In genomic region chr11:16503150-16503549, GRCm38 (mm10) we compare ENCODE assay signal across 19 mouse cellular contexts. TPM values are rescaled to one million over a fixed set of nuclear protein-coding genes. Genes with fewer than 3 reads are reported as not detected.
DNase-seq lines count a peak whose midpoint lies in the region; ATAC-seq lines count a peak whose summit lies in the region.
"Had no signal": no experiment of that assay in that cellular context is flagged by ENCODE, and none has a peak within 500 bp of the region (broad histone marks: within the 10 kb centered on the region; RNA-seq: fewer than 3 reads in every experiment).

No protein-coding gene starts in this region.

- no peak overlapping the region for H3K4me3 ChIP-seq in midbrain, embryonic 11.5 days (ENCODE audit: low read depth, low read length)
- no peak overlapping the region for H3K4me3 ChIP-seq in midbrain, embryonic 15.5 days
- H3K4me3 ChIP-seq in liver, embryonic 13.5 days (replicated peaks), result peak overlapping the region; percentile 48
- H3K4me3 ChIP-seq: embryonic facial prominence, embryonic 12.5 days; midbrain, embryonic 12.5 days had no signal

- peak; percentile 28 for DNase-seq in midbrain, embryonic 11.5 days (ENCODE audit: low spot score, missing footprints)
- DNase-seq in c-Kit-positive CD71-positive TER-119-positive erythroid progenitor cells, embryonic 14.5 days (ENCODE audit: low spot score), result peak; percentile 81
- peak; percentile 65 for DNase-seq in liver, embryonic 13.5 days
- no peak for DNase-seq in gastrocnemius, postnatal 4 days (ENCODE audit: low spot score in 2 of 2)
- no peak for DNase-seq in frontal cortex, postnatal 10 days (ENCODE audit: low spot score in 2 of 2)
- DNase-seq in embryo, embryonic 10.5 days (ENCODE audit: low spot score), result no peak
- DNase-seq: B cell, adult 2 months; cerebellum, adult 18-20 months; gastrocnemius, postnatal 25 days; kidney, adult 2 months; kidney, postnatal 14 days; layer of hippocampus, adult 9-11 months; lung, postnatal 36 days; retina, postnatal 1 day; right cerebral cortex, postnatal 4 days; thymus, postnatal 4 days had no signal

- no peaks in the 10 kb centered on the region for H3K9me3 ChIP-seq in midbrain, embryonic 11.5 days (ENCODE audit: control insufficient read depth, low read length)
- no peaks in the 10 kb centered on the region for H3K9me3 ChIP-seq in midbrain, embryonic 15.5 days
- H3K9me3 ChIP-seq in liver, embryonic 13.5 days (replicated peaks), result no peaks in the 10 kb centered on the region
- H3K9me3 ChIP-seq: embryonic facial prominence, embryonic 12.5 days; midbrain, embryonic 12.5 days had no signal

- H3K27me3 ChIP-seq in midbrain, embryonic 11.5 days (ENCODE audit: control insufficient read depth, insufficient read depth, low read length), result no peaks in the 10 kb centered on the region
- no peaks in the 10 kb centered on the region for H3K27me3 ChIP-seq in midbrain, embryonic 15.5 days (replicated peaks)
- H3K27me3 ChIP-seq in liver, embryonic 13.5 days, result no peaks in the 10 kb centered on the region
- H3K27me3 ChIP-seq: embryonic facial prominence, embryonic 12.5 days; midbrain, embryonic 12.5 days had no signal

- no peak overlapping the region for H3K9ac ChIP-seq in midbrain, embryonic 11.5 days (ENCODE audit: low read length)
- H3K9ac ChIP-seq in midbrain, embryonic 15.5 days, result no peak overlapping the region
- peak overlapping the region; percentile 66 for H3K9ac ChIP-seq in liver, embryonic 13.5 days
- H3K9ac ChIP-seq: embryonic facial prominence, embryonic 12.5 days; midbrain, embryonic 12.5 days had no signal

- H3K36me3 ChIP-seq in midbrain, embryonic 11.5 days (ENCODE audit: control insufficient read depth, insufficient read depth, low read length), result peaks cover 17% of the 10 kb centered on the region; the same call in 1 of the 2 replicates
- peaks cover 28% of the 10 kb centered on the region for H3K36me3 ChIP-seq in midbrain, embryonic 15.5 days (replicated peaks)
- H3K36me3 ChIP-seq in liver, embryonic 13.5 days, result peaks cover 53% of the 10 kb centered on the region

- H3K27ac ChIP-seq in midbrain, embryonic 11.5 days (ENCODE audit: low read depth, low read length), result no peak overlapping the region
- H3K27ac ChIP-seq in midbrain, embryonic 15.5 days, result no peak overlapping the region
- peak overlapping the region; percentile 95 for H3K27ac ChIP-seq in liver, embryonic 13.5 days
- H3K27ac ChIP-seq: embryonic facial prominence, embryonic 12.5 days; midbrain, embryonic 12.5 days had no signal

- 88% methylated on average over 5 of the region's 5 CpGs for WGBS in midbrain, embryonic 11.5 days
- 94% methylated on average over 5 of the region's 5 CpGs for WGBS in midbrain, embryonic 15.5 days
- WGBS in liver, embryonic 13.5 days (ENCODE audit: insufficient replicate concordance), result 15% methylated on average over 5 of the region's 5 CpGs

- no peak overlapping the region for H3K4me2 ChIP-seq in midbrain, embryonic 11.5 days
- H3K4me2 ChIP-seq in midbrain, embryonic 15.5 days, result no peak overlapping the region
- H3K4me2 ChIP-seq in liver, embryonic 13.5 days, result peak overlapping the region; percentile 67
- H3K4me2 ChIP-seq: embryonic facial prominence, embryonic 12.5 days; midbrain, embryonic 12.5 days had no signal

- peaks cover 6% of the 10 kb centered on the region; the same call in 1 of the 2 replicates for H3K4me1 ChIP-seq in midbrain, embryonic 11.5 days (ENCODE audit: control insufficient read depth, insufficient read depth, low read length)
- H3K4me1 ChIP-seq in midbrain, embryonic 15.5 days, result peaks cover 9% of the 10 kb centered on the region
- H3K4me1 ChIP-seq in liver, embryonic 13.5 days (replicated peaks), result peaks cover 45% of the 10 kb centered on the region

- ATAC-seq in midbrain, embryonic 11.5 days (ENCODE audit: low FRiP score), result no peak
- ATAC-seq in midbrain, embryonic 15.5 days (replicated peaks), result no peak
- ATAC-seq in liver, embryonic 13.5 days (ENCODE audit: low read depth), result peak; percentile 81

RNA-seq across cellular contexts. Expression of gene Sec61g, which starts 5.1 kb away (rescaled TPM):
- polyA plus RNA-seq in midbrain, embryonic 11.5 days (2014; fragmentation: Nextera tagmentation; extraction: Ambion mirVana), result 40.4 and 42.1 TPM in 2 replicates
- 31.1 and 36.0 TPM in 2 replicates for polyA plus RNA-seq in midbrain, embryonic 15.5 days (2015; fragmentation: Nextera tagmentation; extraction: Ambion mirVana)
- 35.3 and 36.8 TPM in 2 replicates for polyA plus RNA-seq in liver, embryonic 13.5 days (2015; fragmentation: Nextera tagmentation; extraction: Ambion mirVana)
- total RNA-seq in gastrocnemius, postnatal 4 days (2021), result 1 to 10 TPM; 6.7 to 8.3 TPM

Comparison
In these comparisons a context has a peak if more than half of its experiments do, and no peak if none do; other contexts are left out.
1. DNase-seq: peak in midbrain, embryonic 11.5 days (single experiment), c-Kit-positive CD71-positive TER-119-positive erythroid progenitor cells, embryonic 14.5 days (single experiment) and liver, embryonic 13.5 days (single experiment); none in gastrocnemius, postnatal 4 days (0 of 2), frontal cortex, postnatal 10 days (0 of 2) and embryo, embryonic 10.5 days (single experiment).